Mouse (Mus musculus) skeletal muscle tissue, postnatal 0 days (tissue): ENCODE measurements around the gene Nop56. TPM values are rescaled to one million over a fixed set of nuclear protein-coding genes. Genes with fewer than 3 reads are reported as not detected.

ENCODE experiments used
- polyA plus RNA-seq: library from polyadenylated mRNA; unstranded; fragments of >200 nt; fragmentation: Nextera tagmentation; extraction: Ambion mirVana; gene quantifications from 2 replicates; pipeline ENCODE4 v1.2.1, GENCODE M21; 2015

The Nop56 gene
- polyA plus RNA-seq, result 69.9 and 71.8 TPM in 2 replicates

GRCm38 (mm10) chr2:130274149-130274861 is at the start of gene Nop56:
Gene Nop56 (plus strand): TSS chr2:130274430.

DNA sequence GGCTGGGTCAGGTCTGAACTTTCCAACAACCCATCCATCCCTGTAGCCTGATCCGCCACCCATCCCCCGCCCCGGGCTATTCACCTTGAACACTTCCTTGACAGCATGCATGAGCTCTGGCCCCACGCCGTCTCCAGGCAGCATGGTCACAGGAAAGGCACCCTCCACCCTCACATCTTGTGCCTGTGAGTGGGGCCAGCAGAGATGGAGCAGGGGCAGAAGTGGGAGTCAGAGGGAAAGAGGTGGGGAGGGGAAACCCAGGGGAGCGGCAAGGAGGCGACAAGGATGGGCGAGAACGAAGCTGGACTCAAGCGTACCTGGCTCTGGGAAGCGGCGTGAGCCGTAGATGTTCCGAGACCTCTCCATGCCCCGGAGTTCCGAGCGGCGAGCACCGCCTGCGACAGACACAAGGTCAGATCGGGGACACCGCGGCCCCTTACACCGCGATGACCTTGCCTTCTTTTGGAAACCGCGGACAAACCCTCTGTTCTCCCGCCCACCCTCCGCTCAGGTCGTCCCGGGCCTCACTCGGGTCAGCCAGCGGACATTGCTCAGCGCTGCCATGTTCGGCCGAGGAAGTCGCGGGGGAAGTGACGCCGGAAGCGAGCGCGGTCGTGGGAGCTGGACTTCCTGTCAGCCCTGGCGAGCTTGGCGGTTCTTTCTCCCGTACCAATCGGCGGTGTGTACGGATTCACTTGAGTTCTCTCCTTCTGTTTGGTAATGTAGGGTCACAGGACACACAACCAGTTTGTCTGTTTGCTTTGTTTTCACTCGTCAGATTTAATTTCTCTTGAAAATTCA is 9.8 kb downstream of the Nop56 start, which contains the start of gene Idh3b:
Idh3b (minus strand) TSS at position 694 of the 801 bp plus-strand sequence.

DNA sequence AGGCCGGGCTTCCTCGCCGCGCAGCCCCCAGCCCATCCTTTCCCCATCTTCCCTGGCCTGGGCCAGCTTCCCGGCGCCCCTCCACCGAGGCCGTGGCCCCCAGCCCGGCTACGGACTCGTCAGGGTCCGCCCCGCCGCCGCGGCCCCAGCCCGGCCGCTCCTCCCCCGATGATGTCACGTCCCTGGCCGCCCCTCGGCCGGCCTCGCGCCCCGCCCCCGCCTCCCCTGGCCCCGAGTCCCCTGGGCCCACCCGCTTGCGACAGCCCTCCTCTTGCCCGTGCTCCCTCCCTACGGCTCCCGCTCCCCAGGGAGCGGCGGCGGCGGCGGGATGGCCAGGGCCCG is 20.7 kb downstream of the Nop56 start, which contains the start of gene Ebf4:
Ebf4 (plus strand) TSS at position 234 of the 342 bp plus-strand sequence.

Other genes starting within 250 kb of the Nop56 start
- gene Tgm6, start 162.0 kb upstream of the Nop56 start, polyA plus RNA-seq, result not detected in 2 replicates
- 276 and 308 TPM in 2 replicates for gene Snrpb, start 95.0 kb upstream of the Nop56 start, polyA plus RNA-seq
- not detected in 2 replicates for gene Tmc2, start 79.2 kb upstream of the Nop56 start, polyA plus RNA-seq
- 281 and 304 TPM in 2 replicates for gene Idh3b, start 10.1 kb downstream of the Nop56 start, polyA plus RNA-seq
- 0.37 and 0.66 TPM in 2 replicates for gene Ebf4, start 20.7 kb downstream of the Nop56 start, polyA plus RNA-seq
- 22.3 and 25.7 TPM in 2 replicates for gene Cpxm1, start 123.1 kb downstream of the Nop56 start, polyA plus RNA-seq
- gene Gm28372, start 130.8 kb downstream of the Nop56 start, polyA plus RNA-seq, result 0.06 TPM in 1 of 2 replicates, not detected in the other
- gene 1700020A23Rik, start 130.8 kb downstream of the Nop56 start, polyA plus RNA-seq, result 0.22 TPM in 1 of 2 replicates, not detected in the other
- gene Tmem239, start 132.0 kb downstream of the Nop56 start, polyA plus RNA-seq, result 0.14 TPM in 1 of 2 replicates, not detected in the other
- gene Vps16, start 149.9 kb downstream of the Nop56 start, polyA plus RNA-seq, result 24.9 and 25.7 TPM in 2 replicates
- 6.0 and 7.4 TPM in 2 replicates for gene Pced1a, start 150.3 kb downstream of the Nop56 start, polyA plus RNA-seq
- gene Ptpra, start 175.8 kb downstream of the Nop56 start, polyA plus RNA-seq, result 35.2 and 35.9 TPM in 2 replicates